ENCODE assay signal across 19 mouse cellular contexts in the genomic region with DNA sequence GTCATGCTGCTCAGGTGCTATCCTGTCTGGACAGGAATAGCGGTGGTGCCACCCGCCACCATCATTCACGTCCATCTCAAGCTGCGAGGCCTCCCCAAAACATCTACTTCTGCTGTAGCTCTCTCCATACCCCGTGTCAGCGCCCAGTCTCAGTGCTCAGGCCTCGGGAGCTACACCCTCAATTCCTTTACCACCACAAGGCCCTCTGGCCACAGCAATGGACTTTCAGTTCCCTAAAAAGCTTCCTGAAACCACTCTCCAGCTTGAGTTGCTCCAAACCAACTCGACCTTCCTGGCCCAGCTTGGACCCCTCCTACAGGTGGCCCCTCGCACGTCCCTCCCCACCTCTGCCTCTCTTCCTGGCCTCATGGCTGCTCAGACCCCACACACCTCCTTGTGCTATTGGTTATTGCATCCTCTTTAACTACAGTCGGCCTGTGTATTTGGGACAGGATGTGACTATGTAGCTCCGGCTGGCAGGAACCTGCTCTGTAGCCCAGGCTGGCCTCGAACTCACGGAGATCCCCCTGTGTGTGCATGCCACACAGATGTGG. TPM values are rescaled to one million over a fixed set of nuclear protein-coding genes. Genes with fewer than 3 reads are reported as not detected.
A peak's percentile ranks its signal among the peaks of the same experiment; 100 is the strongest.
DNase-seq lines count a peak whose midpoint lies in the region; ATAC-seq and TF ChIP-seq lines count a peak whose summit lies in the region.
"Had no signal": no experiment of that assay in that cellular context is flagged by ENCODE, and none has a peak within 500 bp of the region (broad histone marks: within the 10 kb centered on the region; RNA-seq: fewer than 3 reads in every experiment).

No protein-coding gene starts in this region.

- WGBS in lung, adult 2 months: 76% methylated on average over 14 of the region's 14 CpGs
- WGBS in liver, embryonic 15.5 days (ENCODE audit: insufficient replicate concordance): 76% methylated on average over 14 of the region's 14 CpGs

- no peak for TF ChIP-seq CTCF in lung, adult 2 months (IDR thresholded peaks at IDR 0.05; ENCODE audit: insufficient read depth, low read length)

- H3K27me3 ChIP-seq in erythroblast, embryonic 14.5 days (ENCODE audit: control insufficient read depth): peaks cover 5% of the 10 kb centered on the region; the same call in 1 of the 2 replicates
- no peaks in the 10 kb centered on the region for H3K27me3 ChIP-seq in liver, embryonic 15.5 days
- H3K27me3 ChIP-seq: Patski had no signal

- H3K4me2 ChIP-seq in liver, embryonic 15.5 days: no peak overlapping the region
- H3K4me2 ChIP-seq: forebrain, embryonic 13.5 days; lung, embryonic 14.5 days had no signal

- no peaks in the 10 kb centered on the region for H3K9me3 ChIP-seq in erythroblast, embryonic 14.5 days (ENCODE audit: control insufficient read depth, low read length)
- H3K9me3 ChIP-seq in liver, embryonic 15.5 days (replicated peaks): no peaks in the 10 kb centered on the region
- H3K9me3 ChIP-seq: forebrain, embryonic 13.5 days; heart, embryonic 10.5 days; midbrain, embryonic 10.5 days had no signal

- H3K27ac ChIP-seq in liver, embryonic 15.5 days (replicated peaks): peak overlapping the region; percentile 31
- H3K27ac ChIP-seq: forebrain, embryonic 13.5 days; heart, embryonic 10.5 days; hindbrain, postnatal 0 days; midbrain, embryonic 10.5 days had no signal

- peaks cover 82% of the 10 kb centered on the region for H3K4me1 ChIP-seq in erythroblast, embryonic 14.5 days (ENCODE audit: control insufficient read depth)
- peaks cover 10% of the 10 kb centered on the region for H3K4me1 ChIP-seq in lung, adult 2 months (ENCODE audit: control insufficient read depth, insufficient read depth, low read length)
- peaks cover 63% of the 10 kb centered on the region for H3K4me1 ChIP-seq in liver, embryonic 15.5 days (replicated peaks)

- no peak overlapping the region for H3K9ac ChIP-seq in liver, embryonic 15.5 days
- H3K9ac ChIP-seq: forebrain, embryonic 13.5 days; lung, embryonic 14.5 days had no signal

- no peak for TF ChIP-seq POLR2A in lung, adult 2 months (IDR thresholded peaks at IDR 0.05; ENCODE audit: borderline replicate concordance, extremely low read depth, low read depth, low read length)

- H3K36me3 ChIP-seq in erythroblast, embryonic 14.5 days (ENCODE audit: control insufficient read depth): peaks cover 100% of the 10 kb centered on the region
- peaks cover 99% of the 10 kb centered on the region for H3K36me3 ChIP-seq in liver, embryonic 15.5 days (replicated peaks)

- peak; percentile 48 for DNase-seq in lung, postnatal 36 days
- no peak for DNase-seq in lung, adult 2 months
- no peak for DNase-seq in cerebellum, postnatal 14 days
- no peak for DNase-seq in ovary, postnatal 10 days (ENCODE audit: low spot score)
- DNase-seq: right cerebral cortex, postnatal 25 days had no signal

- H3K4me3 ChIP-seq in erythroblast, embryonic 14.5 days (replicated peaks): peak overlapping the region; percentile 4
- H3K4me3 ChIP-seq in lung, adult 2 months (replicated peaks; ENCODE audit: extremely low read depth, low read depth, low read length): no peak overlapping the region
- no peak overlapping the region for H3K4me3 ChIP-seq in liver, embryonic 15.5 days (replicated peaks)
- H3K4me3 ChIP-seq: forebrain, embryonic 13.5 days; heart, embryonic 10.5 days; midbrain, embryonic 10.5 days; myocyte had no signal

- ATAC-seq in erythroblast, adult 5-6 weeks (replicated peaks; ENCODE audit: low FRiP score, poor library complexity, severe bottlenecking): no peak
- 0 out of 2 replicates have a peak, but pooled peaks have one; percentile 6 for ATAC-seq in liver, embryonic 15.5 days (ENCODE audit: insufficient read depth)
- ATAC-seq in neutrophil, adult 5-6 weeks (ENCODE audit: extremely low read depth, insufficient number of reproducible peaks, low FRiP score, poor library complexity, severe bottlenecking): peak; percentile 24
- ATAC-seq: forebrain, embryonic 13.5 days; hindbrain, postnatal 0 days; Patski had no signal

RNA-seq across cellular contexts. Expression of gene Kcnk7, which starts 7.8 kb away (rescaled TPM):
- polyA plus RNA-seq in erythroblast, embryonic 14.5 days (2012): 0.04 and 0.06 TPM in 2 replicates
- total RNA-seq in erythroblast, adult 5-6 weeks (2015; ENCODE audit: low replicate concordance): not detected in 2 replicates
- not detected in 2 replicates for total RNA-seq in erythroblast, adult 5-6 weeks (2017; ENCODE audit: low replicate concordance)
- 2.0 and 4.6 TPM in 2 replicates for polyA plus RNA-seq in lung, adult 2 months (2012; rRNA removed)
- polyA plus RNA-seq in liver, embryonic 15.5 days (2015; fragmentation: Nextera tagmentation; extraction: Ambion mirVana): 0.15 and 0.28 TPM in 2 replicates
- 1.7 and 2.3 TPM in 2 replicates for total RNA-seq in neutrophil, adult 5-6 weeks (2017)
- total RNA-seq: heart, postnatal 36 days; hindbrain, postnatal 0 days; layer of hippocampus, postnatal 14 days; left cerebral cortex, postnatal 4 days had no signal
- polyA plus RNA-seq: heart, embryonic 10.5 days; midbrain, embryonic 10.5 days had no signal

RNA-seq across cellular contexts. Expression of gene Ehbp1l1, which starts 14.1 kb away (rescaled TPM):
- 88.4 and 106 TPM in 2 replicates for polyA plus RNA-seq in erythroblast, embryonic 14.5 days (2012)
- total RNA-seq in erythroblast, adult 5-6 weeks (2015; ENCODE audit: low replicate concordance): 27.5 and 57.9 TPM in 2 replicates
- total RNA-seq in erythroblast, adult 5-6 weeks (2017; ENCODE audit: low replicate concordance): 236 and 446 TPM in 2 replicates
- polyA plus RNA-seq in lung, adult 2 months (2012; rRNA removed): 64.4 and 73.8 TPM in 2 replicates
- 110 and 121 TPM in 2 replicates for polyA plus RNA-seq in liver, embryonic 15.5 days (2015; fragmentation: Nextera tagmentation; extraction: Ambion mirVana)
- total RNA-seq in neutrophil, adult 5-6 weeks (2017): 88.8 and 91.8 TPM in 2 replicates

RNA-seq across cellular contexts. Expression of gene Fam89b, which starts 17.5 kb away (rescaled TPM):
- polyA plus RNA-seq in erythroblast, embryonic 14.5 days (2012): 33.0 and 41.0 TPM in 2 replicates
- total RNA-seq in erythroblast, adult 5-6 weeks (2015; ENCODE audit: low replicate concordance): 11.5 and 30.4 TPM in 2 replicates
- total RNA-seq in erythroblast, adult 5-6 weeks (2017; ENCODE audit: low replicate concordance): 8.5 and 10.5 TPM in 2 replicates
- 231 and 234 TPM in 2 replicates for polyA plus RNA-seq in lung, adult 2 months (2012; rRNA removed)
- polyA plus RNA-seq in liver, embryonic 15.5 days (2015; fragmentation: Nextera tagmentation; extraction: Ambion mirVana): 39.3 and 39.8 TPM in 2 replicates
- total RNA-seq in neutrophil, adult 5-6 weeks (2017): 21.1 and 24.4 TPM in 2 replicates

RNA-seq across cellular contexts. Expression of gene Pcnx3, which starts 23.3 kb away (rescaled TPM):
- polyA plus RNA-seq in erythroblast, embryonic 14.5 days (2012): 43.8 and 46.7 TPM in 2 replicates
- total RNA-seq in erythroblast, adult 5-6 weeks (2015; ENCODE audit: low replicate concordance): 10.7 and 16.3 TPM in 2 replicates
- 14.8 and 20.3 TPM in 2 replicates for total RNA-seq in erythroblast, adult 5-6 weeks (2017; ENCODE audit: low replicate concordance)
- polyA plus RNA-seq in lung, adult 2 months (2012; rRNA removed): 156 and 166 TPM in 2 replicates
- polyA plus RNA-seq in liver, embryonic 15.5 days (2015; fragmentation: Nextera tagmentation; extraction: Ambion mirVana): 9.2 and 12.1 TPM in 2 replicates
- 58.3 and 60.2 TPM in 2 replicates for total RNA-seq in neutrophil, adult 5-6 weeks (2017)

RNA-seq across cellular contexts. Expression of gene Map3k11, which starts 23.4 kb away (rescaled TPM):
- polyA plus RNA-seq in erythroblast, embryonic 14.5 days (2012): 18.5 and 20.2 TPM in 2 replicates
- total RNA-seq in erythroblast, adult 5-6 weeks (2015; ENCODE audit: low replicate concordance): 5.0 and 7.3 TPM in 2 replicates
- 8.4 and 11.2 TPM in 2 replicates for total RNA-seq in erythroblast, adult 5-6 weeks (2017; ENCODE audit: low replicate concordance)
- 141 and 162 TPM in 2 replicates for polyA plus RNA-seq in lung, adult 2 months (2012; rRNA removed)
- polyA plus RNA-seq in liver, embryonic 15.5 days (2015; fragmentation: Nextera tagmentation; extraction: Ambion mirVana): 16.8 and 18.4 TPM in 2 replicates
- 64.1 and 65.3 TPM in 2 replicates for total RNA-seq in neutrophil, adult 5-6 weeks (2017)
